In genomic region chr9:110880772-110881171, GRCm38 (mm10) we compare ENCODE assay signal across 8 mouse cellular contexts. TPM values are rescaled to one million over a fixed set of nuclear protein-coding genes. Genes with fewer than 3 reads are reported as not detected.
A peak's percentile ranks its signal among the peaks of the same experiment; 100 is the strongest.
DNase-seq lines count a peak whose midpoint lies in the region; ATAC-seq and TF ChIP-seq lines count a peak whose summit lies in the region.

No protein-coding gene starts in this region.

- TF ChIP-seq CTCF in bone marrow macrophage, adult 2 months (IDR thresholded peaks at IDR 0.05; ENCODE audit: low read depth, low read length): no peak

- peaks cover 16% of the 10 kb centered on the region for H3K27me3 ChIP-seq in intestine, embryonic 14.5 days (replicated peaks; ENCODE audit: control insufficient read depth, insufficient read depth, low read length)
- H3K27me3 ChIP-seq in stomach, embryonic 15.5 days (replicated peaks): peaks cover 11% of the 10 kb centered on the region

- no peaks in the 10 kb centered on the region for H3K9me3 ChIP-seq in intestine, embryonic 14.5 days (ENCODE audit: control insufficient read depth, low read length)
- H3K9me3 ChIP-seq in stomach, embryonic 15.5 days: no peaks in the 10 kb centered on the region

- H3K9ac ChIP-seq in intestine, embryonic 14.5 days (ENCODE audit: low read length): peak overlapping the region; percentile 52; the same call in 1 of the 2 replicates
- H3K9ac ChIP-seq in stomach, embryonic 15.5 days: no peak overlapping the region

- no peak overlapping the region for H3K27ac ChIP-seq in bone marrow macrophage, adult 2 months (ENCODE audit: insufficient read depth, low read depth, low read length)
- no peak overlapping the region for H3K27ac ChIP-seq in intestine, embryonic 14.5 days (ENCODE audit: low read depth)
- peak overlapping the region; percentile 70 for H3K27ac ChIP-seq in stomach, embryonic 15.5 days

- 58% methylated on average over 4 of the region's 4 CpGs for WGBS in intestine, embryonic 14.5 days
- WGBS in stomach, embryonic 15.5 days: 60% methylated on average over 4 of the region's 4 CpGs

- H3K36me3 ChIP-seq in intestine, embryonic 14.5 days (ENCODE audit: control insufficient read depth, insufficient read depth, low read length): no peaks in the 10 kb centered on the region
- H3K36me3 ChIP-seq in stomach, embryonic 15.5 days: no peaks in the 10 kb centered on the region

- H3K4me3 ChIP-seq in bone marrow macrophage, adult 2 months (ENCODE audit: insufficient read depth, low read length): peak overlapping the region; percentile 85
- H3K4me3 ChIP-seq in intestine, embryonic 14.5 days (ENCODE audit: low read depth, low read length): peak overlapping the region; percentile 55
- peak overlapping the region; percentile 60 for H3K4me3 ChIP-seq in stomach, embryonic 15.5 days (replicated peaks)

- peaks cover 29% of the 10 kb centered on the region for H3K4me1 ChIP-seq in bone marrow macrophage, adult 2 months (ENCODE audit: control insufficient read depth, insufficient read depth, low read length)
- no peaks in the 10 kb centered on the region for H3K4me1 ChIP-seq in intestine, embryonic 14.5 days (replicated peaks; ENCODE audit: control insufficient read depth, insufficient read depth, low read length)
- peaks cover 22% of the 10 kb centered on the region; the same call in 1 of the 2 replicates for H3K4me1 ChIP-seq in stomach, embryonic 15.5 days

- DNase-seq in adrenal gland, adult 2 months: peak; percentile 69
- no peak for DNase-seq in adrenal gland, postnatal 4 days (ENCODE audit: low spot score in 2 of 2)
- no peak for DNase-seq in intestine, embryonic 14.5 days (ENCODE audit: low spot score)
- peak; percentile 80 to 87 for DNase-seq in lung, adult 18-20 months
- DNase-seq in right cerebral cortex, postnatal 10 days (ENCODE audit: low spot score in 2 of 2): no peak
- DNase-seq in embryo, embryonic 11 days: no peak

- H3K4me2 ChIP-seq in intestine, embryonic 14.5 days (ENCODE audit: low read length): peak overlapping the region; percentile 83
- peak overlapping the region; percentile 93 for H3K4me2 ChIP-seq in stomach, embryonic 15.5 days

- peak; percentile 6 for ATAC-seq in intestine, embryonic 14.5 days (replicated peaks; ENCODE audit: low FRiP score, low TSS enrichment, low read depth)
- peak; percentile 12; the same call in 1 of the 2 replicates for ATAC-seq in stomach, embryonic 15.5 days (ENCODE audit: insufficient read depth, low FRiP score, low read depth)

- no peak for TF ChIP-seq POLR2A in bone marrow macrophage, adult 2 months (IDR thresholded peaks at IDR 0.05; ENCODE audit: borderline replicate concordance, low read depth, low read length)

RNA-seq across cellular contexts. Expression of gene Tmie, which starts 0.9 kb away (rescaled TPM):
- total RNA-seq in adrenal gland, adult 2 months (2021): 1 to 10 TPM; 2.0 to 3.9 TPM
- 2.2 and 4.6 TPM in 2 replicates for polyA plus RNA-seq in adrenal gland, adult 2 months (2012; rRNA removed)
- 1 to 10 TPM; 1.9 to 3.5 TPM for total RNA-seq in adrenal gland, postnatal 4 days (2021)
- polyA plus RNA-seq in bone marrow macrophage, adult 2 months (2012; ENCODE audit: insufficient read depth, insufficient read length, missing spikeins): not detected in 2 replicates
- polyA plus RNA-seq in intestine, embryonic 14.5 days (2014; fragmentation: Nextera tagmentation; extraction: Ambion mirVana): 0.40 and 0.54 TPM in 2 replicates
- 1.8 TPM in 2 replicates for polyA plus RNA-seq in stomach, embryonic 15.5 days (2015; fragmentation: Nextera tagmentation; extraction: Ambion mirVana)

RNA-seq across cellular contexts. Expression of gene Als2cl, which starts 1.1 kb away (rescaled TPM):
- total RNA-seq in adrenal gland, adult 2 months (2021): 10 to 100 TPM; 13.3 to 20.2 TPM
- polyA plus RNA-seq in adrenal gland, adult 2 months (2012; rRNA removed): 43.0 and 52.5 TPM in 2 replicates
- total RNA-seq in adrenal gland, postnatal 4 days (2021): 10 to 100 TPM; 22.0 to 22.5 TPM
- 12.6 and 16.4 TPM in 2 replicates for polyA plus RNA-seq in bone marrow macrophage, adult 2 months (2012; ENCODE audit: insufficient read depth, insufficient read length, missing spikeins)
- 5.0 and 5.9 TPM in 2 replicates for polyA plus RNA-seq in intestine, embryonic 14.5 days (2014; fragmentation: Nextera tagmentation; extraction: Ambion mirVana)
- 6.0 and 7.2 TPM in 2 replicates for polyA plus RNA-seq in stomach, embryonic 15.5 days (2015; fragmentation: Nextera tagmentation; extraction: Ambion mirVana)

RNA-seq across cellular contexts. Expression of gene Prss50, which starts 23.0 kb away (rescaled TPM):
- total RNA-seq in adrenal gland, adult 2 months (2021): not detected
- polyA plus RNA-seq in adrenal gland, adult 2 months (2012; rRNA removed): not detected in 2 replicates
- total RNA-seq in adrenal gland, postnatal 4 days (2021): under 1 TPM in 1 of 2 experiments, not detected in 1; 0.34 TPM
- polyA plus RNA-seq in bone marrow macrophage, adult 2 months (2012; ENCODE audit: insufficient read depth, insufficient read length, missing spikeins): not detected in 2 replicates
- polyA plus RNA-seq in intestine, embryonic 14.5 days (2014; fragmentation: Nextera tagmentation; extraction: Ambion mirVana): 0.28 and 0.68 TPM in 2 replicates
- 0.98 and 1.5 TPM in 2 replicates for polyA plus RNA-seq in stomach, embryonic 15.5 days (2015; fragmentation: Nextera tagmentation; extraction: Ambion mirVana)

RNA-seq across cellular contexts. Expression of gene Fam240a, which starts 35.9 kb away (rescaled TPM):
- total RNA-seq in adrenal gland, adult 2 months (2021): not detected
- polyA plus RNA-seq in adrenal gland, adult 2 months (2012; rRNA removed): not detected in 2 replicates
- total RNA-seq in adrenal gland, postnatal 4 days (2021): not detected
- polyA plus RNA-seq in bone marrow macrophage, adult 2 months (2012; ENCODE audit: insufficient read depth, insufficient read length, missing spikeins): not detected in 2 replicates
- not detected in 2 replicates for polyA plus RNA-seq in intestine, embryonic 14.5 days (2014; fragmentation: Nextera tagmentation; extraction: Ambion mirVana)
- not detected in 2 replicates for polyA plus RNA-seq in stomach, embryonic 15.5 days (2015; fragmentation: Nextera tagmentation; extraction: Ambion mirVana)

RNA-seq across cellular contexts. Expression of gene Prss46, which starts 36.5 kb away (rescaled TPM):
- total RNA-seq in adrenal gland, adult 2 months (2021): not detected
- polyA plus RNA-seq in adrenal gland, adult 2 months (2012; rRNA removed): not detected in 2 replicates
- total RNA-seq in adrenal gland, postnatal 4 days (2021): not detected
- not detected in 2 replicates for polyA plus RNA-seq in bone marrow macrophage, adult 2 months (2012; ENCODE audit: insufficient read depth, insufficient read length, missing spikeins)
- not detected in 2 replicates for polyA plus RNA-seq in intestine, embryonic 14.5 days (2014; fragmentation: Nextera tagmentation; extraction: Ambion mirVana)
- not detected in 2 replicates for polyA plus RNA-seq in stomach, embryonic 15.5 days (2015; fragmentation: Nextera tagmentation; extraction: Ambion mirVana)

Comparison
In these comparisons a context has a peak if more than half of its experiments do, and no peak if none do; other contexts are left out.
1. DNase-seq: peak in adrenal gland, adult 2 months (single experiment) and lung, adult 18-20 months (2 of 2); none in adrenal gland, postnatal 4 days (0 of 2), intestine, embryonic 14.5 days (single experiment), right cerebral cortex, postnatal 10 days (0 of 2) and embryo, embryonic 11 days (single experiment).
2. Peak in every context shown above with its lines, with median percentiles within 50 percentile points of each other: H3K4me3 ChIP-seq.